Mouse (Mus musculus): ENCODE data around the gene Atp8b2. TPM values are rescaled to one million over a fixed set of nuclear protein-coding genes. Genes with fewer than 3 reads are reported as not detected.

Atp8b2 gene
- polyA plus RNA-seq (2012; rRNA removed) = 91.3 and 96.6 TPM in 2 replicates

GRCm38 (mm10) chr3:89963221-89963763 is at the start of gene Atp8b2:
Gene Atp8b2, minus strand, starts transcription at chr3:89963508.

GRCm38 (mm10) chr3:89998612-89999054 is 35.3 kb upstream of the Atp8b2 start, which contains the start of gene Hax1:
Gene Hax1, minus strand, starts transcription at chr3:89998780.

GRCm38 (mm10) chr3:89912543-89913391 is 50.5 kb downstream of the Atp8b2 start, which contains the start of gene Il6ra:
Gene Il6ra, minus strand, starts transcription at chr3:89913196.

Other genes with a start within 250 kb of the Atp8b2 start
- 28.5 and 33.3 TPM in 2 replicates for gene Adar, start 248.5 kb downstream of the Atp8b2 start, polyA plus RNA-seq (2012; rRNA removed)
- 0.71 and 1.0 TPM in 2 replicates for gene Chrnb2, start 198.9 kb downstream of the Atp8b2 start, polyA plus RNA-seq (2012; rRNA removed)
- 19.7 and 23.3 TPM in 2 replicates for gene Ube2q1, start 189.9 kb downstream of the Atp8b2 start, polyA plus RNA-seq (2012; rRNA removed)
- gene She, start 132.1 kb downstream of the Atp8b2 start, polyA plus RNA-seq (2012; rRNA removed) = 4.1 and 5.2 TPM in 2 replicates
- gene Il6ra, start 50.3 kb downstream of the Atp8b2 start, polyA plus RNA-seq (2012; rRNA removed) = 7.8 and 8.2 TPM in 2 replicates
- 30.6 and 31.8 TPM in 2 replicates for gene Hax1, start 35.3 kb upstream of the Atp8b2 start, polyA plus RNA-seq (2012; rRNA removed)
- gene 4933434E20Rik, start 88.1 kb upstream of the Atp8b2 start, polyA plus RNA-seq (2012; rRNA removed) = 43.6 and 47.5 TPM in 2 replicates
- gene Ubap2l, start 89.1 kb upstream of the Atp8b2 start, polyA plus RNA-seq (2012; rRNA removed) = 91.7 and 147 TPM in 2 replicates
- 83.5 and 108 TPM in 2 replicates for gene Tpm3, start 109.1 kb upstream of the Atp8b2 start, polyA plus RNA-seq (2012; rRNA removed)
- gene Nup210l, start 140.6 kb upstream of the Atp8b2 start, polyA plus RNA-seq (2012; rRNA removed) = 0.35 and 0.48 TPM in 2 replicates